8 mouse cellular contexts compared by ENCODE assay signal in genomic region chr5:102692487-102692886, GRCm38 (mm10).
A peak's percentile ranks its signal among the peaks of the same experiment; 100 is the strongest.
DNase-seq lines count a peak whose midpoint lies in the region; ATAC-seq and TF ChIP-seq lines count a peak whose summit lies in the region.

No protein-coding gene starts in this region.

- TF ChIP-seq EP300 in heart, postnatal 0 days (IDR thresholded peaks at IDR 0.05; ENCODE audit: low read depth), result no peak

- peak; percentile 64 for DNase-seq in adrenal gland, adult 2 months
- peak; percentile 87 for DNase-seq in embryo, embryonic 11 days
- peak; percentile 69 for DNase-seq in heart, postnatal 0 days (ENCODE audit: low spot score)
- peak; percentile 72 to 78 for DNase-seq in kidney, postnatal 4 days
- peak; percentile 93 for DNase-seq in lung, embryonic 14.5 days
- DNase-seq in retina, adult 2 months (ENCODE audit: low read depth, low spot score), result peak; percentile 47

- no peak overlapping the region for H3K27ac ChIP-seq in heart, postnatal 0 days (ENCODE audit: low read depth)
- no peak overlapping the region for H3K27ac ChIP-seq in lung, embryonic 14.5 days (ENCODE audit: low read depth)

- H3K4me3 ChIP-seq in E14TG2a.4 (replicated peaks; ENCODE audit: low read length), result no peak overlapping the region
- H3K4me3 ChIP-seq in heart, postnatal 0 days (ENCODE audit: low read depth, low read length), result no peak overlapping the region
- no peak overlapping the region for H3K4me3 ChIP-seq in lung, embryonic 14.5 days (ENCODE audit: low read depth, low read length)

- no peak for ATAC-seq in heart, postnatal 0 days (ENCODE audit: insufficient read depth, low read depth)
- ATAC-seq in lung, embryonic 14.5 days (ENCODE audit: insufficient read depth), result peak; percentile 60; the same call in 1 of the 2 replicates
- ATAC-seq in erythroid progenitor cell, adult 5-6 weeks (replicated peaks; ENCODE audit: low FRiP score, poor library complexity, severe bottlenecking), result no peak

- H3K4me1 ChIP-seq in E14TG2a.4 (replicated peaks; ENCODE audit: low read depth, low read length), result no peaks in the 10 kb centered on the region
- H3K4me1 ChIP-seq in heart, postnatal 0 days (ENCODE audit: control insufficient read depth, insufficient read depth), result no peaks in the 10 kb centered on the region
- 0 out of 2 replicates have a peak, but pooled peaks cover 4% of the 10 kb centered on the region for H3K4me1 ChIP-seq in lung, embryonic 14.5 days (ENCODE audit: insufficient read depth)

- no peak overlapping the region for H3K9ac ChIP-seq in heart, postnatal 0 days (replicated peaks; ENCODE audit: low read depth, low read length)
- H3K9ac ChIP-seq in lung, embryonic 14.5 days, result no peak overlapping the region

- peak; percentile 73 for TF ChIP-seq CTCF in E14TG2a.4 (conservative IDR thresholded peaks at IDR 0.05; ENCODE audit: low read length)
- TF ChIP-seq CTCF in heart, postnatal 0 days (IDR thresholded peaks at IDR 0.05; ENCODE audit: low read depth), result peak; percentile 93
- peak; percentile 94 for TF ChIP-seq CTCF in lung, embryonic 14.5 days (IDR thresholded peaks at IDR 0.05; ENCODE audit: low read depth)

- H3K27me3 ChIP-seq in E14TG2a.4 (ENCODE audit: insufficient read depth, low read length), result no peaks in the 10 kb centered on the region
- no peaks in the 10 kb centered on the region for H3K27me3 ChIP-seq in heart, postnatal 0 days (ENCODE audit: control insufficient read depth, insufficient read depth, low read length)
- no peaks in the 10 kb centered on the region for H3K27me3 ChIP-seq in lung, embryonic 14.5 days (ENCODE audit: insufficient read depth, low read length)

- H3K9me3 ChIP-seq in E14TG2a.4 (ENCODE audit: low read length), result peaks cover 25% of the 10 kb centered on the region
- no peaks in the 10 kb centered on the region for H3K9me3 ChIP-seq in heart, postnatal 0 days (replicated peaks; ENCODE audit: control insufficient read depth, low read length)
- H3K9me3 ChIP-seq in lung, embryonic 14.5 days (ENCODE audit: low read depth, low read length), result no peaks in the 10 kb centered on the region

- H3K36me3 ChIP-seq in E14TG2a.4 (ENCODE audit: insufficient read depth, low read length), result no peaks in the 10 kb centered on the region
- no peaks in the 10 kb centered on the region for H3K36me3 ChIP-seq in heart, postnatal 0 days (replicated peaks; ENCODE audit: control insufficient read depth, insufficient read depth, low read length)
- H3K36me3 ChIP-seq in lung, embryonic 14.5 days (ENCODE audit: insufficient read depth), result no peaks in the 10 kb centered on the region

- 13% methylated on average over 4 of the region's 4 CpGs for WGBS in heart, postnatal 0 days
- WGBS in lung, embryonic 14.5 days, result 10% methylated on average over 4 of the region's 4 CpGs

- H3K4me2 ChIP-seq in heart, postnatal 0 days (ENCODE audit: low read depth, low read length), result no peak overlapping the region
- no peak overlapping the region for H3K4me2 ChIP-seq in lung, embryonic 14.5 days
